Mouse (Mus musculus) lung, postnatal 25 days (tissue): ENCODE results near the gene Rdh16.
"Not testable (repeated sequence)": the region's sequence is repeated elsewhere in the genome, so short reads cannot be mapped to it uniquely, and the experiment has no call there.

Source experiments
- DNase-seq: peaks from one replicate; pipeline ENCODE4 v3.0.0; 2022; ENCODE audit warnings: low spot score

Rdh16 gene

DNA sequence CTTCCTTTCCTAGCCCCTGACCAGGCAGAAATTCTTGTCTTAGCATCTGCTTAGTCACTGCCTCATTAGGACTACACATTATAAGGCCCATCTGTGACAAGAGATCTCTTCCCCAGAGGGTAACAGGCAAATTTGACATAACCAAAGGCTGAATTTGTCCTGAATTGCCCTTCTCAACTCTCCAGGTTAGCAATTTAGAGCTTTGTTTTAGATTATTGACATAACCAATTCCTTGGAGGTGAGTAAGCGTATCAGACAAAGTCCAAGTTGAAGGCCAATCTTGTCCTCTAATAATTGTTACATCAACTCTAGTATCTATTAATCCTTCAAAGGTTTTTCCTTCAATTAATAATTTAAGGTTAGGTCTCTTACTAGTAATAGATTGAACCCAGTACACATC, 33.2 kb downstream of the Rdh16 start:
- DNase-seq = not testable (repeated sequence)

DNA sequence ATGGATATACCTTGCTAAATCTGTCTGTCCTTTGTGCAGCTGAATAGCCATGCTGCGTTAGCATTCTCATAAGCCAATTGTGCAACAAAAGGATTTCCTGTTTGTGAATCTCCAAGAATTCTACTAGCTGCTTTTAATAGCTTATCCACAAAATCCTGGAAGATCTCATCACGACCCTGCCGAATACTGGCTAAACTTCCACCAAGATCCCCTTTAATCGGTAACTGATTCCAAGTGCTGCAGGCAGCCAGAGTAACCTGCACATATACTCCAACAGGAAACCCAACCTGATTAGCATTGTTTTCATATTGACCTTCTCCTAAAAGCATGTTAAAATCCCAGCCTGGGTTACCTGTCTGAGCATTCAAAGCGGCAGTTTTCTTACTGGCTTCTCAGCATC, 34.3 kb downstream of the Rdh16 start:
- no peak for DNase-seq

DNA sequence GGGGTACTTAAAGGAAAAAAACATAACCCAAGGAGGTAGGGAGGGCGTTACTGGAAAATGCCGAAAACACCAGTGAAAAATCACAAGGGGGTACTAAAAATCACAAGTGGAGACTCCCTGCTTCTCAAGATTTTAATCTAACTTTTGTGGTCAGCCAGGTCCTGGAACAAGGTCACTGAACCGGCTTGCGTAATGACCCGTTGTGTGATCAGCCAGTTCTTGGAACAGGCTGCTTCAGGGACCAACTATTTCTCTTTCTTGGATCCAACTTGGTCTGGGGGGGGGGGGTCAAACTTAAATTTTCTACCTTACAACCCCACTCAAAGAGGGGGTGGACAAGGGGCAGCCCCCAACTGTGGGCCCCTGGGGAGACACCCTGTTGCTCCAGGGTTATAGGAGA, 36.8 kb downstream of the Rdh16 start:
- DNase-seq = peak; percentile 1

DNA sequence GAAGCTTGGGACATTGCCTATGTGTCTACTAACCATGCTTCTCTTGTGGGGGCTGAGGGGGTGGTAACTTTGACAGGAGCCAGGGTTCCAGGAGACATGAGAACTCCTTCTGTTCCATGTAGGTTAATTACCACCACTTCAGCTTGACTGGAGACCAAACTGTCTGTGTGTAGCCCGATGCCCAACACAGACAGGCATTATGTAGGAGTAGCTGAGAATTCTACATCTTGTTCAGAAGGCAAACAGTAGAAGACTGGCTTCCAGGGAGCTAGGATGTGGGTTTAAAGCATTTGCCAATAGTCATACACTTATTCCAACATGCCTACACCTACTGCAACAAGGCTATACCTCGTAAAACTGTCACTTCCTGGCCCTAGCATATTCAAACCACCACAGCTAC, 37.6 kb downstream of the Rdh16 start:
- DNase-seq = no peak

DNA sequence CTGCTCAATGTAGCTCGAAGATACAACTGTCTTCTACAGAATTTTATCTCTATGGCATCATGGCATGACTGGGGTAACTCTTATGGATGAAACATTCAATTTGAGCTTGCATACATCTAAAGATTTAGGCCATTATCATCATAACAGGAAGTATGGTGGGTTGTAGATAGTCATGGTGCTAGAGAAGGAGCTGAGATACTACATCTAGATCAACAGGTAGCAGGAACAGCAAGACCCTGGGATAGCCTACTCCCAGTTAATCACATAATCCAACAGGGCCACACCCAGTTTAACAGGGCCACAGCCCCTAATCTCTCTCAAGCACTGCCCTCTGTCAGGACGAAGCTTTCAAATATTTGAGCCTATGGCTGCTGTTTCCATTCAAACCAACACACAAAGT, 39.8 kb downstream of the Rdh16 start:
- no peak for DNase-seq

DNA sequence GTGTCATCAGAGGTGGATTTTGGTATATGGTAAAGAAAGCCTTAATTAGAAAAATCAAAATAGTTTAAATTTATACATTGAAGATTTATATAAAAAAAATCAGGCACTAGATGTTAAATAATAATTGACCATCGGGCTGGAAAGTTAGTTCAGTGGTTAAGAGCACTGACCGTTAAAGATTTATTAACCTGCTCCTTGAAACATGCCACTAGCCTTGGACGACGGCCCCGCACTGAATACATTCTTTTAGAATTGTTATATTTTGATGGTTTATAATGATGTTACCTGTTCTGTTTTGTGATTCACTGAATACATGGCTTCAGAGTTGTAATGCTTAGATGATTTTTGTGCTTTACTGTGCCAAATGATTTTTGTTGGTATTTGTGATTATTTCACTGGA, 45.0 kb downstream of the Rdh16 start:
- DNase-seq = not testable (repeated sequence)

DNA sequence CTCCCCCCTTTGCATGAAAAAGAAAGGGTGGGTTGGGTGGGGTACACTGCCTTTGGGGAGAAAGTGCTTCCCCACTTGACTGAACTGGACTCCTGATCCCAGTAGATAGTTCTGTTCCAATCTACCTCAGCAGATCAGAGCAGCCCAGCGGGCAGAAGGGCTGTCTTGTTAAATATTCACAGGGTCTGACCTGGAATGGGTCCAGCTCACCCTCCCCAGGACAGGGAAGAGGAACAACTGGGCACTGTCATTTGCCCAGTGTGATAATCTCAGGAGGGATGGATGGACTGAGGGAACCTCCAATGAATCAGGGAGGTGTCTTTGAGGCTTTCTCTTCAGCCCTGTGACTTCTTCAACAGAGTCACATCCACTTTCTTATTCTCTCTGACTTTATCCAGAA, 47.1 kb downstream of the Rdh16 start:
- no peak for DNase-seq

DNA sequence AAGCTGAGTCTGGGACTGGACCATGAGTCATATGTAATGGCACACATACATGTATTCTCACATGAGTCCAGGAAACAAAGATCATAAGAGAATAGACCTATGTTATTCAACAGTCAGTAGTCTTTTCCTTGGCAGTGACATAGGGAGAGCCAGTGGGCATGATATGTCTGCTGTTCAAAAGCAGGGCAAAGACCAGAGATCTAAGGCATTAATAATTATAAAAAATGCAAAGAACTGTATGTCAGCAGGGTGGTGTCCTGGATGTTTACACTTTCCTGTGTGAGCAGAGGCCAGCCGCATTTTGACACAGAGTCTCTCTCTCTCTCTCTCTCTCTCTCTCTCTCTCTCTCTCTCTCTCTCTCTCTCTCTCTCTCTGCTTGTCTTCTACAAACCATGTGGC, 48.7 kb downstream of the Rdh16 start, which contains the start of gene Rdh19:
Gene Rdh19, plus strand, starts transcription at position 301 of the 400 bp plus-strand sequence.
- no peak for DNase-seq

DNA sequence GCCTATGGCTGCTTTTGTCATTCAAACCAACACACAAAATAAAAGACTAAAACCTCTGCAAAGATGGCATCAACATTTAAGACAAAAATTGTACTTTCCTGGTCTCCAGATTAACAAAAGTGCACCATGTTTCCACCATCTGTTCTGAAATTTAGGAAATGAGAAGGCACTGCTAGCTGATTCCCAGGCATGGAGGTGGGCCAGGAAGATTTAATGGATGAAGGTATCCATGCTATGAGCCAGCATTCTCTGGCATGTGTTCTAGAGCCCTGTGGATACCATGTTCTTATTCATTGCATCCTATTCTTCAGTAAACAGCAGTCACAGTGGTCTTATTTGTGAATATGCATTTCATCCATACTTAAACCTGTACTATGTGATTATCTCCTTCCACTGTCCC, 55.4 kb downstream of the Rdh16 start:
- DNase-seq = no peak

DNA sequence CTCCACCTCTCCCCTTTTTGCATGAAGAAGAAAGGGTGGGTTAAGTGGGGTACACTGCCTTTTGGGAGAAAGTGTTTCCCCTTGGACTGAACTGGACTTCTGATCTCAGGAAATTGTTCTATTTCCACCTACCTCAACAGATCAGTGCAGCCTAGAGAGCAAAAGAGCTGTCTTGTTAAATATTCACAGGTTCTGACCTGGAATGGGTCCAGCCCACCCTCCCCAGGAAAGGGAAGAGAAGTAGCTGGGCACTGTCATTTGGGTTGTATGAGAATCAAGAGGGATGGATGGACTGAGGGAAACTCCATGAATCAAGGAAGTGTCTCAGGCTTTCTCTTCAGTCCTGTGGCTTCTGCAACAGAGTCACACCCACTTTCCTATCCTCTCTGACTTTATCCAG, 64.0 kb downstream of the Rdh16 start:
- no peak for DNase-seq

DNA sequence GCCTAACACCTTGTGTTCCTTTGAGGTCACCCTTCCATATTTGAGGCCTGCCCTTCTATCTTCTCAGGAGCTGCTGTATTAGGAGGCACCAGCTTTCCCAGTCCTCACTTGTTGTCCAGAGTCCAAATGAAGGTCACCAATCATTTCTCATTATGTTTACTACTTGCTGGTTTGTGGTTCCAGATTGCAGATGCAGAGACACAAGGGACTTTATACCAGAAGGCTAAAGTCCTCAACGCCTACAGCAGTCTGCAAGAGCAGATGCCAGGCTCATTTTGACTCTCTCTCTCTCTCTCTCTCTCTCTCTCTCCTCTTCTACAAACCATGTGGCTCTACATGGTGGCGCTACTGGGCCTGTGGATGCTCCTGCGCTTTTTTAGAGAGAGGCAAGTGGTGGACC, 65.3 kb downstream of the Rdh16 start, which contains the start of gene Rdh16f2:
Gene Rdh16f2, plus strand, starts transcription at position 243 of the 400 bp plus-strand sequence.
- no peak for DNase-seq

DNA sequence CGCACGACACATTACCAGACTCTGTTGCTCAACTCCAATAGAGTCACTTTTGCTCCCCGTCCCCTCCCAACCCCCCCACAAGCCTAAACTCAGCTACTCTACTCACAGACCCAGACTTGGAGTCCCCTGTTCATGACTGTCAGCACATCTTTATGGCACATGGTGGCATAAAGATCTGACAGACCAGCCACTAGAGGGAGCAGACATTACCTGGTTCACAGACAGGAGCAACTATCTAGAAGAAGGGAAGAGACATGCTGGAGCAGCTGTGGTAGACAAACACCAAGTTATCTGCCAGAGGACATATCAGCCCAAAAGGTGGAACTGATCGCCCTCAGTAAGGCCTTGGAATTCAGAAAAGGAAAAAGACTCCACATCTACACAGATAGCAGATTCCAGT, 71.5 kb downstream of the Rdh16 start:
- DNase-seq = peak; percentile 14

DNA sequence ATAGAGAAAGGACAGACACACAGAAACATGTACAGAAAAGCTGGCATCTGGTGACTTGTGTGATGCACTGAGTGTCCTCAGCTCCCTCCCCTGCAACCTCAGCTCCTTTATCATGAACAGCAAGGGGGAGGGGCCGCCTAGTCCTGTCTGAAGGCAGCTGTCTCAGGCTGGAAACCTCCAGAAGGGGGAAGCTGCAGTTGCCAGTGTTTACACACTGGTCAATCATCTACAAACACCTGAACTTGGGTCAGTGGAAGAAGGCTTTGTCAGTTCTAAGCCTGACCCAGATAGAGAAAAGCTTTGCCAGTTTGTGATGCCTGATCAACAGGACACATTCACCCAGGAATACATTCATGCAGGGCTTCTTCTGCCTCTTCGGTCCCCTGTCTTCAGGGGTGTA, 76.7 kb downstream of the Rdh16 start:
- DNase-seq = peak; percentile 39

DNA sequence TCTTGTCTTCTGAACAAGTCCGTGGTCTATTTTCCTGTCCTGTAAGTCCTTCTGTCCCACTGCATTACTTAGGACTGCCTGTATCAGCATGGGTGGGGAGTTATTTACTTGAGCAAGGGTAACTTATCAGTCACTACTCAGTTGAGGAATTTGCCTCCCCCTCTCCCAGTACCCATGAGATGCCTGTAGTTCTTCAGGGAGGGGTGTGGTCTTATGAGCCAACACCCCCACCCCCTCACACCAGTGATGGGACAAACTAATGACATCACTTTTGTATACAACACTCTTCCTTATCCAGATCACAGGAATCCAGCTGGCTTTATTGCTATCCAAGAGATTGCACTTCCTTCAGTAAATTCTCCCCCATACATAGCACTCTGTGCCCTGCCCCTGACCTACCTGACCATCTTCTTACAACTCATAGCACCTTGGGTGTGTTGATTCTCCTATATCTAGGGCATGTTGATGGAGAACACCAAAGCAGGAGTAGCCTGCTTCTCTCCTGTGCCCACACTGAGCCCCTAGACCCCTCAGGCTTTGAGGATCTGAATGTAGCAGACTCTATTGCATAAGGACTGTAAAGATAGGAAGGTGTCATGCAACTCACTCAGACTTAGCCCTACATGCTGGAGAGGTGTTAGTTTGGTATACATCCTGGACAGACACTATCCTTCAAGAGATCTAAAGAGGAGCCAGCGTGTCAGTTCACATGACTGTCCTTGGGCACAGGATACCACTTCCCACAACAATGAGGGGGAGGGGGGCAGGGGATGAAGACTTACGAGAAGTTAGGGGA, 77.5 kb downstream of the Rdh16 start:
- DNase-seq = peak; percentile 9

DNA sequence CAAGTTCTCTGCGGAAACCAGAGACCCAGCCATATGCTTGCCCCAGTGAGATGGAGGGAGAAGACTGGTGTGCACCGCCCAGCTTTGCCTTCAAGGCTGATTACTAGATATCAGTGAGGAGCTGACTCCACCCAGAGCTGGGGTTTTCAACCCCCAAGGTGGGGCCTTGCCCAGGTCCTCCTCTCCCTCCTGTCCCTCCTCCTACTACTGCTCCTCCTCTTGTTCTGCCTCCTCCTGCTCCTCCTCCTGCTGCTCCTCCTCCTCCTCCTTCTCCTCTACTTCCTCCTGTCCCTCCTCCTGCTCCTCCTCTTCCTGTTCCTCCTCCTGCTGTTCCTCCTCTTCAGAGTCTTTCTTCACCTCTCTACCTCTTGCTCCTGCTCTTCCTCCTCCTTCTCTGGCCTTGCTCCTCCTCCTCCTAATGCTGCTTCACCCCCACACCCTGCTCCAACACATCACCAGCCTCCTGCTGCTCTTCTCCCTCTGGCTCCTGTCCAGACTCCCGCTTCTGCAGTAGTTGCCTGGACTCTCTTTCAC, 78.3 kb downstream of the Rdh16 start:
- DNase-seq = peak; percentile 9

DNA sequence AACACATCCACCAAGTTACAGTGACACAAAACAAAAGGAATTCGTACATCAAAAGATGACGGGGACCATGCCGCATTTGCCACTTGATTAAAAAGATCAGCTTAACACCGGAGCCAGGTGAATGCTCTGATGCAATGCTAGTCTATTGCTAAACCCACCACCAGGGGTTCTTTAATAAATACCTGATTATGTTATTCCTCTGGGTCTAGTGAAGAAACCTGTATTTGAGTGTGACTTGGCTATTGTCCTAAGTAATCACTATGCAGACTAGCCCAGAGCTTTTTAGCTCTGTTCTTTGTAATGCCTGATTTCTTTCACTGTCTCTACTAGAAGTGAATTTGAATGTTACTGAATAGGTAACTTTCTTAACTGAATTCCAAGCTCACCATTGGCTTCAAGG, 80.1 kb downstream of the Rdh16 start:
- peak; percentile 34 for DNase-seq

DNA sequence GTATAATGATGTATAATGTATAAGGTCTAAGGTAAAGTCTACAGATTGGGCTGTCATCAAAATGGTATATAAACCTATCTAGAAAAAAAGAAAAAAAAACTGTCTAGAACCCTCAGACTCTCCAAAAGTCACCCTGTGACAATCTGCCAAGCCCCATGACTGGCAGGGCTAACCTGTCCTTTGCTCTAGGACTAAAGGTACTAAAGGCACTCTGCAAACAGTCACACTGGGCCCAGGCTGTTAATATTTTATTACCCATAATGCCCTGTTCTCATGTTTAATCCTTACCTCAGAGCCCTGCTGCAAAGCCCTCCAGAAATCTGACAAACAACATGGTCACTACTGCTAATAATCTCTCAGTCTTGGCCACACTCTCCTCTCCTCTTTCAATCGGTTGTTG, 85.6 kb downstream of the Rdh16 start:
- no peak for DNase-seq

DNA sequence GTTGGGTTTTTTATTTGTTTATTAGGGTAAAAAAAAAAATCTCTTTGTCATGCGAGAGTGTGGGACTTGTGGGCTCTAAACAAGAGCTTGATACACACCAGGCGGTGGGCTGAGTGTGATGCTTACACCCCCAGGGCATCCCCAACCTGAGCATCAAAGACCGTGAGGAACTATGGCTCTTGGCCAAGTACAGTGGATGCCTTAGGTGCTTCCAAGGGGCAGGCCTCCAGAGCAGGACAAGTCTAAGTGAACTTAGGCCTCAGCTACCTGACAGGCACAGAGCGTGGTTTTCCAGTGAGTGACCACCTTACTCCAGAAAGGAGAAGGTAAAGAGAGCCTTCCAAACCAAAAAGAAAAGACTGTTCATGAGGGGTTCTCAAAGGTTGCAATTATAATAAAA, 86.0 kb downstream of the Rdh16 start:
- no peak for DNase-seq

DNA sequence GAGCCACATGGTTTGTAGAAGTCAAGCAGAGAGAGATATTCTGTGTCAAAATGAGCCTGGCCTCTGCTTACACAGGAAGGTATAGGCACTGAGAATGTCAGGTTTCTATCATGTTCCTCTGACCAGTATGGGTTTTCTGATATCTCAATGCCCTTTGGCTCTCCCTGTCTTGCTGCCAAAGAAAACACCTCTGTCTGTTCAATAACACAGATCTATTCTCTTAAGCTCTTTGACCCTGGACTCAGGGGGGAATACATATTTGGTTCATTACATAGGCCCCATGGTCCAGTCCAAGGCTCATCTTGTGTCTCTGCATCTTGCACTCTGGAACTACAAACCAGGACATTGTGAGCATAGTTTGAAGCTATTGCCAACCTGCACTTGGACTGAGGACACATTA, 87.7 kb downstream of the Rdh16 start, which contains the start of gene Rdh7:
Gene Rdh7, minus strand, starts transcription at position 213 of the 400 bp plus-strand sequence.
- DNase-seq = no peak

DNA sequence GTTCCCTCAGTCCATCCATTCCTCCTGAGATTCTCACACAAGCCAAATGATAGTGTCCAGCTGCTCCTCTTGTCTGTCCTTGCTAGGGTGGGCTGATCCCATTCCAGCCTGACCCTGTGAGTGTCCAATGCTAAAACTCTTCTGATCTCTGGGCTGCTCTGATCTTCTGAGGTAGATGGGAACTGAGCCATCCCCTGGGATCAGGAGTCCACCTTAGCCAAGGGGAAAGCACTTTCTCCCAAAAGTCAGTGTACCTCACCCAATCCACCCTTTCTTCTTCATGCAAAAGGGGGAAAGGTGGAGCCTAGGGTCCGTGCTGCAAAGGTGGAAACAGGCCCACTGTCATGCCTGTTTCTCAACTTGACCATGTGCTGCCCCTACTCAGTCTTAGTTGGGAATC, 90.5 kb downstream of the Rdh16 start:
- DNase-seq = no peak

DNA sequence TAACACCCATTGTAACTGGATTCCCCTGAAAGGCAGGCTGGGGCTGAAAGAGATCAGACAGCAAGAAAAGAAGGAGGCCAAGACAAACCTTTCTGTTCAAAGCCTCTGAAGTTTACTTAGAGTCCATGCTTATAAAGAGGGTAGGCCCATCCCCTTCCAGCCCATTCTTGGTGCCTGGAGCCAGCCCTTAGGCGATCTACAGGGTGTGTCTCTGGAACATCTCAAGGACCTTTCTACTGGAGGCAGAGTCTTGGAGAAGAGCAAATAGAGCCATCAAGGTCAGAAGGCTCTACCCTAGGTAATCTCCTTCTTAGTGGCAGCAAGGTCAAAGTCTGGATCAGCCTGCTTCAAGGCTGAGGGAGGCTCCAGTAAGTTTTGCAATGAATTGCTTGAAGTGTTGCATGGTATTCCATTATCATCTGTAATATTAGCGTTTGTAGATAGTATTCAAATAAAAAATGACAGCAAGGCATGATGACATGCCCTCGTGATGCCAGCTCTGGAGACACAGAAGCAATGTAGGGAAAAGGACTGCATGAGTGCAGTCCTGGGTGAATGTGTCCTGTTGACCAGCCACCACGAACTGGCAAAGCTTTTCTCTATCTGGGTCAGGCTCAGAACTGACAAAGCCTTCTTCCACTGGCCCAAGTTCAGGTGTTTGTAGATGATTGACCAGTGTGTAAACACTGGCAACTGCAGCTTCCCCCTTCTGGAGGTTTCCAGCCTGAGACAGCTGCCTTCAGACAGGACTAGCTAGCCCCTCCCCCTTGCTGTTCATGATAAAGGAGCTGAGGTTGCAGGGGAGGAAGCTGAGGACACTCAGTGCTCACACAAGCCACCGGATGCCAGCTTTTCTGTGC, 92.4 kb downstream of the Rdh16 start:
- peak; percentile 49 for DNase-seq
